Mouse (Mus musculus) naive thymus-derived CD4-positive, alpha-beta T cell, adult 2 months (primary cell): ENCODE measurements around the gene Sfswap.
"Not testable (repeated sequence)": the region's sequence is repeated elsewhere in the genome, so short reads cannot be mapped to it uniquely, and the experiment has no call there.

Experiments used
- DNase-seq: peaks from one replicate; pipeline ENCODE4 v3.0.0-alpha.2; 2011; ENCODE audit warnings: low read depth

Gene Sfswap

DNA sequence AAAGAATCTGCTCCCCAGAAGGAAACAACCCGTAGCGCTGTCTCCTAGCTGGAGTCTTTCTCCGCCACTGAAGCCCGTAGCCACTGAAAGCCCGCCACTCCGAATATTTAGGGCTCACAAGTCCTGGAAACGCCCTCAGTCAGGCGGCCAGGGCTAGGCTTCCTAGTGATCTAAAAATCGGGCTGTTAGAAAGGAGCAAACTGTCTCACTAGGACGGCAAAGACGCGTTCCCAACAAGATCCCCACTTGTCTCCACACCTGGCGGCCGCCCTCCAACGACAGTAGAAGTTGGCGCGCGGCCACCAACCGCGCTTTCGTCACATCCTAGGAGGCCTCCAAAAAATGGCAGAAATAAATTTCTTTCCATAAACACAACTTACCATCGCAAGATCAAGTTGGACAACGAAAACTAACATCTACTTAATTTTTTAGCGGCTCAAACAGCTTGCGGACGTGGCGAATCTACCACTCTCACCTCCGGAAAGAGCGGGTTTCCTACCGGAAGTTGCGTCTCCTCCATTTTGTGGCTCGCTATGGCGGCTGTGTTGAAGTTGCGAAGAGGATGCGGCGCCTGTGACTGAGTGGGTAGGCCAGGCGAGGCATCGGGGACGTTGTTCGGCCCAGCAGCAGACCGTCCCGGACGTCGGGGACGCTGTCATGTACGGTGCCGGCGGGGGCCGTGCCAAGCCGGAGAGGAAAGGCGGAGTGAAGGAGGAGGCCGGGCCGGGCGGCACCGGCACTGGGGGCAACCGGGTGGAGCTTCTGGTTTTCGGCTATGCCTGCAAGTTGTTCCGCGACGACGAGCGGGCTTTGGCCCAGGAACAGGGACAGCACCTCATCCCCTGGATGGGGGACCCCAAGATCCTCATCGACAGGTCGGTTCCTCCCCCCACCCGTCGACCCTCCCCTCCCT, at the start of gene Sfswap:
TSS of gene Sfswap (plus strand) at position 500 of the 913 bp plus-strand sequence.
- DNase-seq: peak; percentile 97

DNA sequence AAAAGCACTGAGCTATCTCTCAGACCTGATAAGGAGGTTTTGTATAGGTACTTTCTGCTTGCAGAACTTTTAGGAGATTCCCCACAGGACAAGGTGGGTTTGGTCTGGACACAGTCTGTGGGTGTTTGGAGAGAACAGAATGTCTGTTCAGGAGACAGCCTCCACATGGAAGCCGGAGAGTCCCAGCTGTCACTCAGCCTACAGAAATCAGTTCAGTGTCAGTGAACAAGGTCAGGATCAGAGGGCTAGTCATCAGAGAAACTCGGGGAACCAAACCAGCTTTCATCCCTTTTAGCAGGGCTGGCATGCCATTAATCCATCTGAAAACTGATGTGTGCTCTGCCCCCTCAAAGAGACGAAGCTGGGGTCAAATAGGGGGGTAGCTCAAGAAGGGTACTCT, 48.5 kb upstream of the Sfswap start:
- DNase-seq: no peak

DNA sequence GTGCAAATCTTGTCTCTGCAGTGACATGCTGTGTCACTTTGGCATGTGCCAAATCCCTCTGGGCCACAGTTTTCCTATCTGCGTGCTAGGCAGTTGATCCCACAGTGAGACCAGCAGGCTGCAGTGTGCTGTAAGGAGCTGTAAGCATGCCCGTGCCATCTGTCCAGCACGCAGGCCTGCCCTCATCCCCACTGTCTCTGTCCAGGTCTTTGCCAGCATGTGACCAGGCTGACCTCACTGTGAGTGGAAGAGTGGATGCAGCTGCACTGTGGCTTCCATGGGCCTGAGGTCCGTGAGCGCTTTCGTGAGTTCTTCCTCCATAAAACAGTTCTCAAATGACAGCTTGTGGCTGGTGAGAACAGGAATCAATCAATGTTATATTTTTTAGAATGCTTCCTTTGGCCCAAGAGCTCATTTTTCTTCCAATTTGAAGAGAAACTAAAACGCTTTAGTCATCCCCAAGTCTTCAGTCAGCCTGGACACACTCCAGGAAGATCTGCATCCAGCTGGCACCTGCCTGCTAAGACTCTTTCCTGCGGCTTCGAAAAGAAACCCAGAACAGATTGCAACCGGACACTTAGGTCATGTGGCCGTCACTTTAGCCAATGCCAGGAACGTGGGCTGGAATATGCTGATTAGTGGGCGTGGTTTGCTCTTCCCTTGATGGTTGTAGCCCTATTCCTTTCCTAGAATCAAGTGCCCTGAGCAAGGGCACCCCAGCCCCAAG, 46.1 kb upstream of the Sfswap start:
- no peak for DNase-seq

DNA sequence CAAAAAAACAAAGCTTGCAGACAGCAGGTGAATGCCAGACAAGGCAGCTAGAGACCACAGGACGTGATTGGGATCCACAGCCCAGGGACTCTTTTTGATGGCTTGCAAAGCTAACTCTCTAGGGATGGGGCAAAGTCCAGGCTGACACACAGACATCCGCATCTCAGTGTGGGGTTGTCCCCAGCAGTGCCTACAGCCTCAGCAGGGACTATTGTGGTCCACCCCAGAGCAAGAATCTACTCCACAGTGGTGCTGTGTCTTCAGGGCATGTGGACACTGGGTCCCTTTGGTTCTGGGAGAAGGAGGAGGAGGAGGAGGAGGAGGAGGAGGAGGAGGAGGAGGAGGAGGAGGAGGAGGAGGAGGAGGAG, 45.5 kb upstream of the Sfswap start:
- no peak for DNase-seq

DNA sequence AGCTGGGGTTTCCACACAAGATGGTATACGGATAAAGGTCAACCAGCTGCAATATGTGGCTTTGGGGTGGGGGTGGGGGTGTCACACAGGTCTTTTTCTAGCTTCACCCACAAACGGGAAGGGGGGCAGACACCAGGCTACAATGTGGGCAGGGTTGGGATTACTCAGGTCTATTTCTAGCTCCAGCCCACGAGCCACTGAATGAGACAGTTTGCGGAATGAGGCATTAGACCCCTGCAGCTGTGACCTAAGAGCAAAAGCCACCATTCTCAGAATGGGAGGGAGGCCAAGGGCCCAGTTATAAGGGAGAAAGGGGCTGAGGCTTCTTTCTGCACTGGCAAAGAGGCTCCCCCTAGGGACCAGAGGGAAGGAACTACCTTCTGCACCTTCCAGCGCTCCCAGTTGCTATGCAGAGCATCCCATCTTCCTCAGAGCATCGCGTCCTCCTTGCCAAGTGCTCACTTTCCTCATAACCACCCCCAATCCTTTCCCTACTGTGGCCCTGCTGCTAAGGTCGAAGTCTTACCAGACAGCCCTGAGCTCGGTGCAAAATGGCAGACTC, 44.4 kb upstream of the Sfswap start:
- no peak for DNase-seq

DNA sequence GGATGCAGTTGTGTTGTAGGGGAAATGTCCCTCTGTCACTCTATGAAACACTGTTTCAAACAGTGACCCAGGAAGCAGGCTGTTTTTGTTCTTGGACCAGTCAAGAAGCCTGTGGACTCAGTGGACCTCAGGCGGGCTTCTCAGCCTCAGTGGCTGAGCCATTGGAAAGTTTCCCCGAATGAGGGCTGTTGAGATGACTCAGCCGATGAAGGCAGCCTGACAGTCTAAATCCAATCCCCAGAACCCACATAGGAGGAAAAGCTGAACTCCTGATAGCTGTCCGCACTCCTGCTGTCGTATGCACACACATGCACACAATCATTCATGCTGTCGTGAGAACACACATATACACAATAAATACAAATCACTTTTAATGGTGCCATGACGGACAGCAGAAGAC, 42.9 kb upstream of the Sfswap start:
- DNase-seq: no peak

DNA sequence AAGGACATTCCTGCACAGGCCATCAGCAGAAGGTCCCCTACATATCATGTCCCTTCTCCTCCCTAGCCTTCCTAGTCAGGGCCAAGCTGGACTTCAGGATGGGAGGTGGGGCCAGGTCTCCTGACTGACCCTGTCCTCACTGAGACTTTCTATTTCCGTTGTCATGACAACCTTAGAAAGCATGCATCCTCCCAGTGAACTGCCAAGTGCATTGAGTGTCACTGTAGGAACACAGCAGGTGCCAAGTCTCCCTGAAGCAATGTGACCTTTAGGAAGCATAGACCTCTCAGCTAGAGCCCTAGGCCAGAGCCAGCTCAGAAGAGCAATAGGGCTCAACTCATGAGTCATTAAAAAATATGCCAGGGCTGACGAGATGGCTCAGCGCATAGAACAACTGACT, 42.5 kb upstream of the Sfswap start:
- no peak for DNase-seq

DNA sequence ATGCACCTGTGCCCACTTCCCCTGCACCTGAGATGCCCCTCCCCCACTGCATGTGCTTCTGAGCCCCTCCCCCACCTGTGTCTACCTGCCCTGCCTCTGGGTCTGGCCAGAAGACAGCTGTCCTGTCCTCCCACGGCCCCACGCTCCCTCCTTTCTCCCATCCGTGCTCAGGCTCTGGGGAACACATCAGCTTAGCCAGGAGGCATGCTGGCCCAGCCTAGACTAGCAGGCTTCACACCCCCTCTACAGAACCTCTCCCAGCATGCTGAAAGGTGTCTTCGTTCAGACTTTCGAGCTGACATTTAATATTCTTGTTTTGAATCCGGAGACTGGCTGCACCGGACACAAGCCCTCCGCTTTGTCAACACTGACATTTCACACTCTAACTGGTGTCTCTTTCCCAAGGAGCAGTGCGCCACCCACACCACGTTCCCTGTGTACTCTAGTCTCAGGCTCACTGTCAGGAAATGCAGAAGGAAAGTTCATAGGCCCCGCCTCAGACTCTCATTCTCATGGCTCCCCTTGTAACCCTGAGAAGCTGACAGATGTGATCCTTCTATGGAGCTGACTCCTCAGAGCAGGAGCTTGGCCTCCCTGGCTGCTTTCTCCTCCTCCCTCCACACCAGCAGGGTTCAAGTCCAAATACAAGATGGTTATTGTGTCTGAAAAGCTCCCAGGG, 40.1 kb upstream of the Sfswap start:
- DNase-seq: no peak

DNA sequence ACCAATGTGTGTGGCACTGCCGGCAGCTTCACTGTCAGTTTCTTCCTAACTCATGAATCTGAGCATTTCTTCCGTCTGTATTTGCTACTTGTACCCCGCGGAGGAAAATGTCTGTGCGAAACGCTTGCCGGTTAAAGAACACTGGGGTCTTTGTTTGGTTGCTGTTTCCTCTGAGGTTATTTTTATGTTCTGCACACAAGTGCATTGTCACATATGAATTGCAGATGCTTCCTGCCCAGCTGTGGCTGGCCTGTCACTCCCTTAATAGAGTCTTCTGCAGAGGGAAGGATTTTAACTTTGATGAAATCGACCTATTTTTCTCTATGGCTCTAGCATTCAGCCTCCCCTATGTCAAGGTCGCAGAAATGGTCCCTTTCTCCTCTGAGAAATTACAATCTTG, 37.4 kb upstream of the Sfswap start:
- not testable (repeated sequence) for DNase-seq

DNA sequence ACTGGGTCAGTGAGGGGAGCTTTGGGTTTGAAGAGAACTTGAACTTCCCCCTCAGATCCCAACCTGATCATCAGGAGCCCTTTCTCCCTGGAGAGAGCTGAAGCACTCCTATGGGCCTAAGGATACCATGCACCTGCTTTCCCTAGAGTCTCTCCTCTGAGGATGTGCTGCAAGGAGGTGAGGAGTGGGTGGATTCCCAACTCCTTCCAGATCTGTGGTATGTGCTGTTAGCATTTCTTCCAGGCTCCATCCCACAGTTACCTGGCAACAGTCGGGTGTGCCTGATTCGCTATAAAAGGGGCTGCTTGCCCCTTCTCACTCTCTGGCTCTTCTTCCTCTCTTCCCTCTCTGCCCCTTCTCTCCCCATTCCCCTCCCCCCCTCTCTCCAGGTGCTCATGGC, 35.2 kb upstream of the Sfswap start:
- DNase-seq: no peak

DNA sequence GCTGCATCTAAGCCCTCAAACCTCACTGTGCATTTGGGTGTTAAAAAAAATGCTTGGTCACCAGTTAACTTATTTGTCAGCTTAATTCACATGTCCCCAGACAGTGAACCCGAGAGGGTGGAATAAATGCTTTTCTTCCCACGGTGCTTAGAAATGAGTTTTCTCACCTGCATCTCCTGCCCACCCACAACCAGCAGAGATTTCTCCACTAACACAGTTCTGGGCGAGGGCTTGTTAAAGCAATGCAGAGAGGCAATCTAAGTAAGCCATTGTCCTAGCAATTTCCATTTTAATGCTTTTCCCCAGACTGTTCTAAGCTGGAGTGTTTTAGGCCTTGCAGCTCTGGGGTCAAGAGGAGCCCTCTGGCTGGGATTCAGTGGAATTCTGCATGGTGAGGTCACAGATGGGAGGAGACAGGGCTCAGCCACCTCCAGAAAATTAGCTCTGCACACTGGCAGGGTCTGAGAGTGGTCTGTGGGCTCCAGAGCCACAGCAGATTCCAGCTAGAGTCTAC, 25.4 kb upstream of the Sfswap start:
- no peak for DNase-seq

DNA sequence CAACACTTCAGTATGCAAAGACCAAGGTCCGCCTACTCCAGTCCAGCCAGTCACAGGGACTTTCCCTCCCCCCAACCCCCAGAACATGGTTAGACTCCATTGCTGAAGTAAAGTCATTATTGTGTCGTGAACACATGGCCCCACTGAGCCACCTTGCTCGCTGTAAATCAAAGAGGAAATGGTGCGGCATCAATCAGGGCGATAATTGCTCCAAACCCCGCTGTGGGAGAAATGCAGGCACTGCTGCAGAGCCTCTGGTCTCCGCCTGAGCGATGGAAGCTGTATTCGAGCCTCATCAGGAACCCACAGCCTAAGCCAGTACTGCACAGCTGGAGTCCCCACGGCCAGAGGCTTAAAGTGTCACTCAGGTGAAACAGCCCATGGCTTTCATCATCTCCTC, 11.1 kb upstream of the Sfswap start:
- no peak for DNase-seq

DNA sequence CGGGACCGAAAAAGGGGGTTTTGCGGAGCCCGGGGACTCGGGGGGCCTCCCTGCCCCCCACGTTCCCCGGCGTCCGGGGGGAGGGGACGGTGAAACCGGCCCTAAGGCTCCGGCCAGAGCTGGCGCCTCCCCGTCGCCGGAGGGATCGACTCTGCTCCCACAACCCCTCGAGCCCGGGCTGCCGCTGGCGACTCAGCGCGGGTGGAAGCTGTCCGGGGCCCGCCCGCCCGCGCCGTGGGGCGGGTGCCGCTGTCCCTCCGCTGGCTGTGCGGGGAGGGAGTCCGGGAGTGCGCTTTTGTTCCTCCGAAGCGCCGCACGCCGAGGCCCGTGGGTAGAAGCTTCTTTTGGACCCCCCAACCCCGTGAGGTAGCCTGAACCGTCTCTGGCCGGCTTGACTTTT, 650 bp downstream of the Sfswap start:
- DNase-seq: peak; percentile 37

DNA sequence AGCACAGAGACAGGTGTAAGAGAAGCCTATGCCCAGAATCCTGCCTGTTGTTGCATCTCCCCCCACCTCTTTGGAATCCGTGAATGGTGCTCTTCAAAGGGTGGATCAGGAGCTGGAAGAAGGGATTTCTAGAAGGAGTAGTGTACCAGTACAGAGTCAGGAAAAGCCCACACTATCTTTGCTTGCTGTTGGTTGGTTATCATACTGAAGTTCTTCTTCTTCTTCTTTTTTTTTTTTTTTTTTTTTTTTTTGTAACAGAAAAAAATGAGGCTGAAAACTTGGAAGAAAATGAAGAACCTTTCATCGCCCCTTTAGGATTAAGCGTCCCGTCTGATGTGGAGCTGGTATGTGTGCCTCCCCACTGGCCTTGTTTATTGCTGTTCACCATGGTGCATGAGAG, 5.9 kb downstream of the Sfswap start:
- DNase-seq: no peak

DNA sequence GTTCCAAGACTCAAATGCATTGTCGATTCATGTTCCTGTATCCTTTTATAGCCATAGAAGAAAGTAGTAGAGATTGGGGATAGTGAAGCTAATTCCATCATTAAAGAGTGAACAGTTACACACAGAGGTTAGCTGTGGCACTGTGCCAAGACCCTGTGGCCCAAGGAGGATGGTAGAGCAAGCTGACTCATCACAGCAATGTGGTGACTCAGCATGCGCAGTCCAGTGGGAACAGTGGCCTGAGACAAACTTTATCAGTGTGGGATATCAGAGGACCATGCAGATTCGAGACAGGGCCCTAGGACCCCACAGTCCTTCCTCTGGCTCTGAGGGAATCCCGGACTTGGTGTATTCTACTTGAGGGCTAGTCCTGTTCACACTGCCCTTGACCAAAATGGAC, 17.2 kb downstream of the Sfswap start:
- no peak for DNase-seq

DNA sequence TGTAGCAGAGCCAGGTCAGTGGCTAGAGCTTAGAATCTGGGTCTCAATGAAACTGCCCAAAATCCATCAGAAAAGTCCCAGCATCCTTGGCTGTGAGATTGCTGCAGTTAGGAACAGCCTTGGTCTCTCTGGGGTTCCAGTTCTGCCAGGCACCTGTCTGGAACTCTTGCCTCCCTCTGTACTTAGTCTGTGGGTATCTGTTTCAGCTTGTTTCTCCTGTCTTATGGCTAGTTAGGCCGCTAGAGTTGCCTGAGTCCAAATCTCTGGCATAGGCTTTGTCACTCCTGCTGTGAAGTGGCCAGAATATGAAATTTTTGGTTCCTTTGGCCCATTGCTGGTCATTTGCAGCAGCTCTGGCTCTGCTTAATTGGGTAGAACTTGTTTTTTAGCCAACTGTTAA, 17.8 kb downstream of the Sfswap start:
- no peak for DNase-seq

DNA sequence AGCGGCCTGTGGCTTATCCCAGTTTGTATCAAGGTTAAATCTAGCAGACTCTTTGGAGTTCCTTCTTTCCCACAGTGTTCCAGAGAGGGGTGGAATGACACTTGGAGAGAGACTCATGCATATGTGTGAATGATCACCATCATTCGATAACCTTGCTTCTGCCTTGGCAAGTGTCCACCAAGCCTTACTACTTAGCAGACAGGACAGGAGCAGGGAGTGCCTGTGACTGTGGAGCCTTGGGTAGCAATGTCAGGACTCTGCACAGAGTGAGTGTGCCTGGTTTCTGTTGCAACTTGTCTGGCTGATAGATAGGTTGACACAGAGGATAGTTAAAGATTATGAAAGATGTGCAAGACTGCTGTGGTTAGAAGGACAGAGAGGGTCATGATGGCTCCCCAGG, 18.6 kb downstream of the Sfswap start:
- DNase-seq: no peak

DNA sequence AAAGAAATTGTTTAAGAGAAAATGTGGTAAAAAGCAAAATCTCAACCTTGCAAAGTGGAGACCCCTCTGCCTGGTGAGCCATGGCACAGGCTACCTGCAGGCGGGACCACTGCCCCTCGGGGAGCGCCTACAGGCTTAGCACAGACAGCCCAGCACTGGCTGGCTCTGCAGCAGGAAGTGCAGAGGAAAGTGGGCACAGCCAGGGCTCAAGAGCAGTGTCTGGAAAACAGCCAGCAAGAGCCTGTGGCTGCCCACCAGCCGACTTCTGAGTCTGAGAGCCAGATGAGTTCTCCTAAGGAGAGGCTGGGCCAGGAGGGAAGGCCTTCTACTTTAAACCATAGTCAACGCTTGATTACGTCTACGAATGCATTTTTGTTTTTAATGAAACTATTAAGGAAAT, 20.5 kb downstream of the Sfswap start:
- no peak for DNase-seq

DNA sequence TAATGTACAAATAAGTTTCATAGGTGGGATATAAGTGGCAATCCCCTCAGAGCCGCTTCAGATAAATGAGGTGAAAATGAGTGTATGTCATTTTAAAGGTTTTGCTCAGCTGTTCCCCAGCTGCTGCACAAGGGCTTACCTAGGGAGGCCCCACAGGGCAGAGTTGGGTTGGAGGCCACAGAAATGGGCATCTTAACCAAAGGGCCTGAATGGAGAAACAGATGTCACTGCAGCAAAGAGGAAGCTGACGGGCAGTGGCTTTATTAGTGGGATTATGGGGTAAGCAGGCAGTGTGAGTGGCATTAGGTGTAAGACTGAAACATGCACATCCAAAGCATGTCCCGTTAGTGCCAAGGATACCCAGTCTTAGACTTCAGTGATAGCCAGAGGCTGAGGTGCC, 20.9 kb downstream of the Sfswap start:
- no peak for DNase-seq

DNA sequence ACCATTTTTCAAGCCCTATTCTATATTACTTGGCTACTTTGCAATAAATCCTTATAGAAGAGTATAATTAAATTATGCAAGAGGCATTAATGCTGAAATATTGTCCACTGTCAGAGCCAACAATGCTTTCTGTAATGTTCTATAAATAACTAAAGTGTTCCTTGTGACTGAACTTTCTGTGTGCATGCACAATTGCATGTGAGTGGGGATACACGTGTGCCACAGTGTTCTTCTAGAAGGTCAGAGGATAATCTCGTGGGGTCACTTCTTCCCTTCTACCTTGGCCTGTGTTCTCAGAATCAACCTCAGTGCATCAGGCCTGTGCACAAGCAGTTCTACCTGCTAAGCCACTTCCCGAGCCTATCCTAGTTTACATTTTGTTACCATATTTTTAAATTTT, 22.1 kb downstream of the Sfswap start:
- no peak for DNase-seq

DNA sequence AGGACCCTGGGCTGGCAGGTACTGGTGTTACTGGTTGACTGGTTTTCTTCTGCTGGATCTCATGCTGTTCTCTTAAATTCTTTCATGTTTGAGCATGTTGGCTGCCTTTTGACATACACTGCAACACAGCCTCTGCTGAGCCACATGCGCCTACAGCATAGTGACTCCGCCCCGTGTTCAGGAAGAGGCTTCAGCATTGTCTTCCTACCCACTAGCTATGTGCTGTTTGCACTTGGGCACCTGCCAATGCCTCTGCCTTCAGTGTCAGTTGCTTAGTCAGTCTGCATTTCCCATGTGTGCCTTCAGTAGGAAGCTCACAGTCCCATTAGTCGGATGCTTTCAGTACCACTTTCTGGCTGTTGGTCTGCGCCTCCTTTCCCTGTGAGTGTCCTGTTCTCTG, 23.7 kb downstream of the Sfswap start:
- DNase-seq: peak; percentile 65

DNA sequence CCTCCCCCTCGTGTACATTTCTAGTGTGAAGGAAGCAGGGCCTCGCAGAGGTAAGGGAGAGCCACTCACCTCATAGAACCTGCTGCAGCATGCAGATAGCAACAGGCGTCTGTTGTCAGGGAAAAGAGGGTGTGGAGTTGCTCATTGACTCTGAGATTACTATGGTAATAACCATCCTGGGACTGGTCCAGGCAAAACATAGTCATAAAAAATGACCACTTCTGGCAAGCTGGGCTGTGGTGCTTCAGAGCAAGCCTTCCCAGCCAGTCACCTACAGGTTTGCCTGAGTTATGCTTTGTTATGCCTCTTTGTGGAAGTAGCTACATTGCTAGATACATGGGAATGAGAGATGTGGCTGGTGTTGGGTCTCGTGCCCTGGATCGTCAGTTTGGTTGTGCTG, 26.1 kb downstream of the Sfswap start:
- no peak for DNase-seq
